Mouse (Mus musculus): ENCODE results near the gene Dock11. TPM values are rescaled to one million over a fixed set of nuclear protein-coding genes. Genes with fewer than 3 reads are reported as not detected.

Gene Dock11
- polyA plus RNA-seq, 1 experiment from 2014 or later = 28.6 TPM

GRCm38 (mm10) chrX:36047451-36047850, 158.8 kb downstream of the Dock11 start:
- Histone ChIP-seq H3K27ac (no peak overlapping the region), H3K9me3 (no peaks in the 10 kb centered on the region), H3K4me3 (replicated peaks) (no peak overlapping the region), H3K9ac (no peak overlapping the region), H3K36me3 (replicated peaks) (no peaks in the 10 kb centered on the region), H3K4me1 (no peaks in the 10 kb centered on the region), H3K4me2 (no peak overlapping the region), H3K27me3 (no peaks in the 10 kb centered on the region)
- no peak for ATAC-seq (ENCODE audit: low FRiP score)
- WGBS = 89% methylated on average over 1 of the region's 1 CpGs

- ATAC-seq (ENCODE audit: low FRiP score) = no peak
- Histone ChIP-seq H3K4me3 (replicated peaks) (no peak overlapping the region), H3K27ac (no peak overlapping the region), H3K36me3 (replicated peaks) (no peaks in the 10 kb centered on the region), H3K4me1 (no peaks in the 10 kb centered on the region), H3K9me3 (no peaks in the 10 kb centered on the region), H3K27me3 (no peaks in the 10 kb centered on the region), H3K9ac (no peak overlapping the region), H3K4me2 (no peak overlapping the region)
These were observed 161.7 kb downstream of the Dock11 start for GRCm38 (mm10) chrX:36050312-36050711.

GRCm38 (mm10) chrX:36073997-36074396, 185.4 kb downstream of the Dock11 start:
- no peaks in the 10 kb centered on the region for H3K4me1 ChIP-seq
- H3K4me2 ChIP-seq = no peak overlapping the region
- H3K4me3 ChIP-seq (replicated peaks) = no peak overlapping the region
- H3K27ac ChIP-seq = no peak overlapping the region
- no peaks in the 10 kb centered on the region for H3K27me3 ChIP-seq
- no peak overlapping the region for H3K9ac ChIP-seq
- 53% methylated on average over 2 of the region's 2 CpGs for WGBS
- no peaks in the 10 kb centered on the region for H3K36me3 ChIP-seq (replicated peaks)
- no peak for ATAC-seq (ENCODE audit: low FRiP score)
- H3K9me3 ChIP-seq = no peaks in the 10 kb centered on the region

- 78% methylated on average over 4 of the region's 4 CpGs for WGBS
- Histone ChIP-seq H3K27ac (no peak overlapping the region), H3K9me3 (no peaks in the 10 kb centered on the region)
These were observed 188.5 kb downstream of the Dock11 start for GRCm38 (mm10) chrX:36077164-36077563.

GRCm38 (mm10) chrX:36082917-36083316, 194.3 kb downstream of the Dock11 start:
- H3K9me3 ChIP-seq = no peaks in the 10 kb centered on the region
- no peak overlapping the region for H3K9ac ChIP-seq
- no peak overlapping the region for H3K27ac ChIP-seq
- 88% methylated on average over 1 of the region's 1 CpGs for WGBS
- no peaks in the 10 kb centered on the region for H3K36me3 ChIP-seq (replicated peaks)
- H3K4me2 ChIP-seq = no peak overlapping the region
- no peaks in the 10 kb centered on the region for H3K4me1 ChIP-seq
- ATAC-seq (ENCODE audit: low FRiP score) = no peak
- no peak overlapping the region for H3K4me3 ChIP-seq (replicated peaks)
- no peaks in the 10 kb centered on the region for H3K27me3 ChIP-seq

More at GRCm38 (mm10) chrX:36077164-36077563, 188.5 kb downstream of the Dock11 start:
- no peaks in the 10 kb centered on the region for H3K27me3 ChIP-seq
- ATAC-seq (ENCODE audit: low FRiP score) = no peak
- H3K9ac ChIP-seq = no peak overlapping the region
- no peaks in the 10 kb centered on the region for H3K4me1 ChIP-seq
- H3K4me2 ChIP-seq = no peak overlapping the region
- no peaks in the 10 kb centered on the region for H3K36me3 ChIP-seq (replicated peaks)
- no peak overlapping the region for H3K4me3 ChIP-seq (replicated peaks)

GRCm38 (mm10) chrX:36088464-36089256, 200.0 kb downstream of the Dock11 start:
- Histone ChIP-seq H3K4me3 (replicated peaks) (no peak overlapping the region), H3K27me3 (no peaks in the 10 kb centered on the region), H3K27ac (no peak overlapping the region), H3K4me1 (no peaks in the 10 kb centered on the region), H3K9ac (no peak overlapping the region), H3K4me2 (no peak overlapping the region), H3K36me3 (replicated peaks) (no peaks in the 10 kb centered on the region), H3K9me3 (no peaks in the 10 kb centered on the region)
- 91% methylated on average over 6 of the region's 6 CpGs for WGBS
- ATAC-seq (ENCODE audit: low FRiP score) = no peak

- Histone ChIP-seq H3K9me3 (no peaks in the 10 kb centered on the region), H3K4me3 (replicated peaks) (no peak overlapping the region), H3K4me2 (no peak overlapping the region), H3K9ac (no peak overlapping the region), H3K4me1 (no peaks in the 10 kb centered on the region), H3K36me3 (replicated peaks) (no peaks in the 10 kb centered on the region), H3K27me3 (no peaks in the 10 kb centered on the region), H3K27ac (no peak overlapping the region)
- no peak for ATAC-seq (ENCODE audit: low FRiP score)
- 72% methylated on average over 1 of the region's 1 CpGs for WGBS
These were observed 212.3 kb downstream of the Dock11 start for GRCm38 (mm10) chrX:36100883-36101282.

GRCm38 (mm10) chrX:36101318-36101717, 212.7 kb downstream of the Dock11 start:
- H3K27me3 ChIP-seq = no peaks in the 10 kb centered on the region
- H3K36me3 ChIP-seq (replicated peaks) = no peaks in the 10 kb centered on the region
- H3K9ac ChIP-seq = no peak overlapping the region
- H3K4me3 ChIP-seq (replicated peaks) = no peak overlapping the region
- H3K4me2 ChIP-seq = no peak overlapping the region
- H3K9me3 ChIP-seq = no peaks in the 10 kb centered on the region
- ATAC-seq (ENCODE audit: low FRiP score) = no peak
- no peaks in the 10 kb centered on the region for H3K4me1 ChIP-seq
- WGBS = 74% methylated on average over 3 of the region's 3 CpGs
- no peak overlapping the region for H3K27ac ChIP-seq

- no peak for ATAC-seq (ENCODE audit: low FRiP score)
- 42% methylated on average over 3 of the region's 3 CpGs for WGBS
- no peak overlapping the region for H3K4me2 ChIP-seq
- no peak overlapping the region for H3K9ac ChIP-seq
- no peak overlapping the region for H3K4me3 ChIP-seq (replicated peaks)
- no peaks in the 10 kb centered on the region for H3K27me3 ChIP-seq
- H3K27ac ChIP-seq = no peak overlapping the region
- no peaks in the 10 kb centered on the region for H3K9me3 ChIP-seq
- no peaks in the 10 kb centered on the region for H3K36me3 ChIP-seq (replicated peaks)
- H3K4me1 ChIP-seq = no peaks in the 10 kb centered on the region
These were observed 220.0 kb downstream of the Dock11 start for GRCm38 (mm10) chrX:36108601-36109000.

GRCm38 (mm10) chrX:36111622-36112421, 223.2 kb downstream of the Dock11 start, which contains the start of gene Il13ra1:
TSS of gene Il13ra1 (plus strand) at chrX:36112110.
- H3K27ac ChIP-seq = no peak within 1 kb of the TSS
- H3K4me1 ChIP-seq = no peaks in the 10 kb centered on the region
- peak within 1 kb of the TSS; percentile 36; the same call in 1 of the 2 replicates for H3K9ac ChIP-seq
- H3K4me2 ChIP-seq = peak within 1 kb of the TSS; percentile 73
- H3K9me3 ChIP-seq = no peaks in the 10 kb centered on the region
- ATAC-seq (ENCODE audit: low FRiP score) = peak; percentile 63; the same call in 1 of the 2 replicates
- no peaks in the 10 kb centered on the region for H3K36me3 ChIP-seq (replicated peaks)
- WGBS = 14% methylated on average over 44 of the region's 51 CpGs
- no peaks in the 10 kb centered on the region for H3K27me3 ChIP-seq
- peak within 1 kb of the TSS; percentile 45 for H3K4me3 ChIP-seq (replicated peaks)

- ATAC-seq (ENCODE audit: low FRiP score) = no peak
- 18% methylated on average over 9 of the region's 9 CpGs for WGBS
- H3K27ac ChIP-seq = no peak overlapping the region
- no peaks in the 10 kb centered on the region for H3K36me3 ChIP-seq (replicated peaks)
- peak overlapping the region; percentile 45 for H3K4me3 ChIP-seq (replicated peaks)
- H3K9me3 ChIP-seq = no peaks in the 10 kb centered on the region
- H3K9ac ChIP-seq = 0 out of 2 replicates have a peak overlapping the region, but pooled peaks have one; percentile 36
- H3K4me2 ChIP-seq = peak overlapping the region; percentile 73
- no peaks in the 10 kb centered on the region for H3K4me1 ChIP-seq
- H3K27me3 ChIP-seq = no peaks in the 10 kb centered on the region
These were observed 223.8 kb downstream of the Dock11 start for GRCm38 (mm10) chrX:36112422-36112750.

- ATAC-seq (ENCODE audit: low FRiP score) = no peak
- no peaks in the 10 kb centered on the region for H3K27me3 ChIP-seq
- no peak overlapping the region for H3K4me2 ChIP-seq
- no peak overlapping the region for H3K4me3 ChIP-seq (replicated peaks)
- no peaks in the 10 kb centered on the region for H3K9me3 ChIP-seq
- no peak overlapping the region for H3K9ac ChIP-seq
- H3K27ac ChIP-seq = no peak overlapping the region
- 91% methylated on average over 4 of the region's 4 CpGs for WGBS
- H3K4me1 ChIP-seq = no peaks in the 10 kb centered on the region
- no peaks in the 10 kb centered on the region for H3K36me3 ChIP-seq (replicated peaks)
These were observed 226.5 kb downstream of the Dock11 start for GRCm38 (mm10) chrX:36115171-36115570.

Measured in forebrain, embryonic 12.5 days (tissue).